Mouse (Mus musculus) lung, embryonic 16.5 days (tissue): ENCODE measurements around the gene Irf2bpl. TPM values are rescaled to one million over a fixed set of nuclear protein-coding genes. Genes with fewer than 3 reads are reported as not detected.

Source experiments
- ATAC-seq: fragments of 200-750 bp; cut with Nextera tagmentation; 2 replicates; pipeline ENCODE4 v1.8.0; 2017; ENCODE audit warnings: low read depth, mild to moderate bottlenecking, moderate library complexity
- H3K27ac ChIP-seq: fragments of 300-500 bp; sonication (generic); 2 replicates; pipeline ENCODE4 v1.5.1; 2014; ENCODE audit warnings: mild to moderate bottlenecking, control low read depth, low read length
- H3K27me3 ChIP-seq: fragments of 300-500 bp; sonication (generic); 2 replicates; pipeline ENCODE4 v1.6.1; 2014; ENCODE audit warnings: low read depth, low read length, mixed read lengths; ENCODE audit not compliant: control insufficient read depth, insufficient read depth
- H3K36me3 ChIP-seq: fragments of 300-500 bp; sonication (generic); 2 replicates; pipeline ENCODE4 v1.6.1; 2014; ENCODE audit warnings: low read length; ENCODE audit not compliant: control insufficient read depth, insufficient read depth
- H3K4me1 ChIP-seq: fragments of 300-500 bp; sonication (generic); replicated peaks from 2 replicates; pipeline ENCODE4 v1.6.1; 2014; ENCODE audit warnings: low read length, mixed read lengths; ENCODE audit not compliant: control insufficient read depth, insufficient read depth
- H3K4me2 ChIP-seq: fragments of 300-500 bp; sonication (generic); 2 replicates; pipeline ENCODE4 v1.6.1; 2014; ENCODE audit warnings: low read depth, low read length, control low read depth
- H3K4me3 ChIP-seq: fragments of 300-500 bp; sonication (generic); 2 replicates; pipeline ENCODE4 v1.5.1; 2014; ENCODE audit warnings: mild to moderate bottlenecking, low read length, control low read depth
- H3K9ac ChIP-seq: fragments of 300-500 bp; sonication (generic); 2 replicates; pipeline ENCODE4 v1.6.1; 2014; ENCODE audit warnings: low read length, control low read depth
- H3K9me3 ChIP-seq: fragments of 300-500 bp; sonication (generic); 2 replicates; pipeline ENCODE4 v1.6.1; 2016; ENCODE audit warnings: low read length; ENCODE audit not compliant: control insufficient read depth
- WGBS: fragments of 180-500 bp; shearing (Covaris S2); extraction: QIAGEN DNeasy Blood & Tissue Kit; methylation state at CpG from one replicate; pipeline ENCODE4 v1.1.7; 2014; 5-methylcytosine and 5-hydroxymethylcytosine counted together
- polyA plus RNA-seq: library from polyadenylated mRNA; unstranded; fragments of >200 nt; fragmentation: Nextera tagmentation; extraction: Ambion mirVana; gene quantifications from 2 replicates; pipeline ENCODE4 v1.2.1, GENCODE M21; 2015

Irf2bpl gene
- polyA plus RNA-seq, 1 experiment from 2014 or later: 34.2 TPM

DNA sequence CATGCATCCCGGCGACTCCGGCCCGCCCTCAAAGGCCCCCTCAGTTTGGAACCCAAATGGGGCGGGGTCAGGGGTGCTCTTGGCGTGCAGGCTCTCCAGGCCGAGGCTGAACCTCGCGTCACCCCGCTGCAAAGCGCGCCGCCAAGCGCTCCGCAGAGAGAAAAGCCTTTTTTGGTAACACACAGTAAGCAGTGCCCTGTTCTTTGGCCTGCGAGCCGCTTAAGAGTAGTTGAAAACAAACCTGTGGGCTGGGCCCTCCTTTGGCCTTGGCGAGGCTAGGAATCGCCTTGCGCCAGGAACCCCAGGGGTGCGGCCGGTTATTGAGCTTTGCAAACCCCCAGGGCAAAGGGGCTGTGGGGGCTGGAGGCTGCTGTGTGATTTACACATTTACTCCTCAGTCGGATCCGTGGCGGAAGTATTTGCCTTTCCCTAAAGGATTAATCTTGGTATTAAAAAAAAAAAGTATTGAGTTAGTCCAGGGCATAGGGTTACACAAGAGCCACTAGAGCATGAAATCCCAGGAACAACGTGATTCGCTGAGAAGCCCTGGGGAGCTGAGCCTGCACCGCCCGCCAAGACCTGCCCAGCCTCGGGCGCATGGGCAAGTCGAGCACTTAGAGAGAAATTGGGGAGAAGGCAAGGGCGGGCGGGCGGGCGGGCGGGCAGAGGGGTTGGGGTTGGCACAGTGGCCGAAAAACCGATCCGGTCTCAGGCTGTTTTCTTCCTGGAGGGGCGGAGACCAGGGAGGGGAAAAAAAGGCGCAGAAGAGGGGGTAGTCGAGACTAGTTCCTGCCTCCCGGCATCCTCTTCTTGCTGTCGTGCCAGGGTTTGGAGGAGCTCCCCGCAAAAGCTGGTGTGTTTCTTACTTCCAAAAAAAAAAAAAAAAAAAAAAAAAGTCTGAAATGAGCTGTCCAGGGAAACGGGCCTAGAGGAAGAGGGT is 3.8 kb upstream of the Irf2bpl start:
- H3K27ac ChIP-seq: peak overlapping the region; percentile 100
- under 1% methylated on average over 45 of the region's 47 CpGs for WGBS
- peak overlapping the region; percentile 41 for H3K4me3 ChIP-seq
- H3K4me2 ChIP-seq: peak overlapping the region; percentile 71
- no peaks in the 10 kb centered on the region for H3K36me3 ChIP-seq
- no peaks in the 10 kb centered on the region for H3K9me3 ChIP-seq
- peak overlapping the region; percentile 69 for H3K9ac ChIP-seq
- ATAC-seq: peak; percentile 68
- no peaks in the 10 kb centered on the region for H3K27me3 ChIP-seq
- H3K4me1 ChIP-seq: peaks cover 74% of the 10 kb centered on the region

DNA sequence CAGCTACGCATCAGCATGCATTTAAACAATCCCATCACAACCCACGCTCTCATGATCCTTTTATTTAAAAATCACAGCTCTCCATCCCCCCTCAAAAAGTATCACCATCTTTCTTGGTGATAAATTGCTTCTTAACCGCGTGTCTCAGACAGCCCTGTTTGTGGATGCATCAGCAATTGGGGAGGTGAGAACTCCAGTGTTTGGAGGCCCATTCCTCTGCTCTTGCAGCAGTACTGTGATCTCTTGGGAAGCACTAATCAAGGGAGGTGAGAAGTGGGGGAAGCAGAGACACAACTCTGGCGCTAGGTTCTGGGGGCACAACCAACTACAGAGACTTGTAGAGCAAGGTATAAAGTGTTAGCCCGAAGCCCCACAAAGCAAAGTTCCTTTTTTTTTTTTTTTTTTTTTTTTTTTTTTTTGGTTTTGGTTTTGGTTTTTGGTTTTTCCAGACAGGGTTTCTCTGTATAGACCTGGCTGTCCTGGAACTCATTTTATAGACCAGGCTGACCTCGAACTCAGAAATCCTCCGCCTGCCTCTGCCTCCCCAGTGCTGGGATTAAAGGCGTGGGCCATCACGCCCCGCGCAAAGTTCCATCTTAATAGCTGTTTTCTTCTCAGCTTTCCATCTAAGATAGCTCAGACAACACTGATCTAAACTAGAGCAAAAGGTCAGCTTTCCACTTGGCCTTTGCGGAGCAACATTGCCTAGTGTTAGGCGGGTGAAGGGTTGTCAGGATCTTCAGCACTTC is 3.0 kb upstream of the Irf2bpl start:
- H3K27me3 ChIP-seq: no peaks in the 10 kb centered on the region
- H3K4me3 ChIP-seq: peak overlapping the region; percentile 41
- H3K36me3 ChIP-seq: no peaks in the 10 kb centered on the region
- H3K4me2 ChIP-seq: peak overlapping the region; percentile 71
- H3K9me3 ChIP-seq: no peaks in the 10 kb centered on the region
- WGBS: 40% methylated on average over 14 of the region's 14 CpGs
- H3K9ac ChIP-seq: peak overlapping the region; percentile 69
- peak overlapping the region; percentile 100 for H3K27ac ChIP-seq
- ATAC-seq: no peak
- peaks cover 65% of the 10 kb centered on the region for H3K4me1 ChIP-seq

DNA sequence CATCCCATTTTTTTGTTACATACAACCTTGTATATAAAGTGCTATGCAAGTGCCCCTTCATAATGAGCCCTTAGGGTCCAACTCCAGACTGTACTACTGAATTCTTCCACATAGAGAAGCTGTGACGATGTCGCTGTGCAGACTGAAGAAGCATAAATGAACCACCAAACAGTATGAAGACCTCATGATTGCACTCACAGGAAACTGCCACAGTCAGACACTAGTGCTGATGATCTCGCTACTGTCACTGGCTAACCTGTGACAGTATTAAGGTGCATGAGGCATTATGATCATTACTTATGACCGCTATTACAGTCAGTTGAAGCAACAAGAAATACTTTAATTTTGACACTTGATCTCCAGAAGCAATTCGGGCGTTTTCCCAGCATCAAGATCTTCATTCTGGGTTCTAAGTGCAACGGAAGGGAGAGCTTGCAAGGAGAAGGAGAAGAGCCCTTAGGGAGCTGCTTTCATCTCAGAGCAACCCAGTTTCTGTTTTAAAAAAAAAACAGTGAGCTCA is 1.9 kb upstream of the Irf2bpl start:
- Histone ChIP-seq H3K27ac (peak overlapping the region; percentile 100), H3K9me3 (no peaks in the 10 kb centered on the region), H3K4me2 (no peak overlapping the region), H3K9ac (no peak overlapping the region), H3K27me3 (no peaks in the 10 kb centered on the region), H3K4me3 (no peak overlapping the region), H3K4me1 (peaks cover 55% of the 10 kb centered on the region), H3K36me3 (no peaks in the 10 kb centered on the region)
- ATAC-seq: no peak
- 73% methylated on average over 7 of the region's 7 CpGs for WGBS

DNA sequence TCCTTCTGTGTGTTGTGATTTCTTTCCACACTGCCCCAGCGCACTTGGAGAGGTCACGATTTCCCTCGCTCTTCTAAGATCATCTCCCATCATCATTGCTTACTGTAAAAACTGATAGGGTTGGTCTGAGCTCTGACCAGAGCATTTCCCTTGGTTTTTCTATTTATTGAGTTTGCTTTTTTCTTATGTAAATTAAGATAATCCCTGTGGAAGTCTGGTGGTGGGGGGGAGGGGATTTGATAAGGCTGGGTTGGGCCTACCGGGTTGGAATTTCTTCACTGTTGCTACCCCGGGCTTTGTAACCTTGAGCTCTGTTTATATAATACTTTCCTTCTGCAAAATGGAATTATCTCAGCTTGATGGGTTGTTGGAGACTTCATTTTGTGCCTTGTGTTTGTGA is 1.1 kb upstream of the Irf2bpl start:
- H3K9ac ChIP-seq: peak overlapping the region; percentile 55
- no peaks in the 10 kb centered on the region for H3K9me3 ChIP-seq
- H3K27me3 ChIP-seq: no peaks in the 10 kb centered on the region
- H3K4me1 ChIP-seq: peaks cover 48% of the 10 kb centered on the region
- WGBS: 25% methylated on average over 5 of the region's 5 CpGs
- ATAC-seq: no peak
- peak overlapping the region; percentile 62 for H3K4me2 ChIP-seq
- H3K27ac ChIP-seq: peak overlapping the region; percentile 100
- H3K4me3 ChIP-seq: peak overlapping the region; percentile 98; the same call in 1 of the 2 replicates
- H3K36me3 ChIP-seq: no peaks in the 10 kb centered on the region

DNA sequence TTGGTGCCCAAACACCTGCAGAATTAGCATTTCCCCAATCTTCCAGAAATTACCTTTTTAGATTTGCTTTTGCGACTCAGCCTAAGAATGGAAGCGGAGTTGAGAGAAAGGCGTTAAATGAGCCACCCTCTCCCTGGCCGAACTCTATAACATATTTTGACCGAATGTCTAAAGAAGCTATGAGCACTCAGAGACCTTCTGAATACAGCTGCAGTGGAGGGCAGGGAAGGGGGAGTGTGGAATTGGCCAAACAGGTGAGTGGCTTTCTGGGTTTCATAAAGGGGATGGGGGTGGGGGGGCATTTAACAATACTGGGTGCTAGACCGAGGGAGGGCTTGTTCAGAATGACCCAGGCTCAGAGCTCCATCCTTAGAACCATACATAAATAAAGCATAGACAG is 738 bp upstream of the Irf2bpl start:
- H3K4me1 ChIP-seq: peaks cover 48% of the 10 kb centered on the region
- WGBS: 6% methylated on average over 6 of the region's 6 CpGs
- ATAC-seq: no peak
- H3K9ac ChIP-seq: peak overlapping the region; percentile 55
- peak overlapping the region; percentile 98 for H3K4me3 ChIP-seq
- peak overlapping the region; percentile 100 for H3K27ac ChIP-seq
- peak overlapping the region; percentile 62 for H3K4me2 ChIP-seq
- 0 out of 2 replicates have a peak, but pooled peaks cover under 1% of the 10 kb centered on the region for H3K36me3 ChIP-seq
- H3K27me3 ChIP-seq: no peaks in the 10 kb centered on the region
- no peaks in the 10 kb centered on the region for H3K9me3 ChIP-seq

DNA sequence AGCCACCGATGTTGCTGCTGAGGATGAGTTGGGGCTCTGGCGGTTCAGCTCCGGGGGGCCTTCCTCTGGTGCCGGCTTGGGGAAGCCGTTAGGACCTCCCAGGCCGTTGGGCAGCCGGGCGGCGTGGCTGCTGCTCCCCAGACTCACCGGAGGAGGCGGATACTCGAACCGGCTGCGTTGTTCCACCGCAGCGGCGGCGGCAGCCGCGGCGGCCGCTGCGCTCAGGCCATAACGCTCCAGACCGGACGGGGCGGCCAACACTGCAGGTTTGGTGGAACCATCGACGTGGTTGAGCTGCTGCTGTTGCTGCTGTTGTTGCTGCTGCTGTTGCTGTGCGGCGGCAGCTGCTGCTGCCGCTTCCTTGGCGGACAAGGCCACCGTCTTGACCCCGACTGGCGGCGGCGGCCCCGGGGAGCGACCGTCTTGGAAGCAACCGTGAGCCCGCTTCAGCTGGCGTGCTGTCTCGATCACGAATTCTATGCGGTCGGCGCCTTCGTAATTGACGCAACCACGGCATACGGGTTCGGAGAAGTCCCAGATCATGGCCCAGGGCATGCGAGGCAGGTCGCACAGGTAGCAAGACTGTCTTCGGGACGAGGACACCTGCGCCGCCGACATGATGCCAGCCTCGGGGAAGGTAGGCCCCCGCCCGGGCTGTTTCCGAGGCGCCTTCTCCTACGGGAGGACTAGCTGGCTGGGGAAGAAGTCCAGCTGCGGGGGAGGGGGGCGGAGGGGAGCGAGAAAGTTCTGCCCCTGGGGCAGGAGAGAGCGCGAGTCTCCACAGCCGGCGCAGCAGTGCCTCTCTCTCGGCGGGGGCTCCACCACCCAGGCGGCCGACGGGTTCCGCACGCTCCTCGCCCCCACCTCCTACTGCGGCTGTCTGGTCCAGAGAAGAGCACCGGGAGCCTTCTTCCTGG is 1.1 kb downstream of the Irf2bpl start:
- Histone ChIP-seq H3K27me3 (no peaks in the 10 kb centered on the region), H3K36me3 (0 out of 2 replicates have a peak, but pooled peaks cover 4% of the 10 kb centered on the region), H3K4me1 (peaks cover 52% of the 10 kb centered on the region), H3K9ac (peak overlapping the region; percentile 100), H3K4me2 (peak overlapping the region; percentile 67), H3K9me3 (no peaks in the 10 kb centered on the region), H3K4me3 (peak overlapping the region; percentile 98), H3K27ac (peak overlapping the region; percentile 100)
- no peak for ATAC-seq
- 0% methylated on average over 84 of the region's 84 CpGs for WGBS

DNA sequence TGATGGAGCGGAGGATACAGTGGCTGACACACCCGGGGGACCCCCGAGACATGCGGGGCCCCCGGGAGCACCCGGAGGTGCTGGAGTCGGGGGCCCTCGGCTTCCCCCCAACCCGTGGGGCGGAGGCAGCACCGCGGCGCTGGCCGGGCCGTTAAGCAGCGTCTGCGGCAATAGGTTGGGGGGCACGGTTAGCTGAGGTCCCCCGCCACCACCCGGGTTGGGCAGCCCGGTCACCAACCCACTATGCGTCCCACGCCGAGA is 1.6 kb downstream of the Irf2bpl start:
- Histone ChIP-seq H3K9me3 (no peaks in the 10 kb centered on the region), H3K36me3 (0 out of 2 replicates have a peak, but pooled peaks cover 4% of the 10 kb centered on the region), H3K27ac (peak overlapping the region; percentile 100), H3K4me2 (peak overlapping the region; percentile 67), H3K4me3 (peak overlapping the region; percentile 98), H3K4me1 (peaks cover 51% of the 10 kb centered on the region), H3K27me3 (no peaks in the 10 kb centered on the region), H3K9ac (peak overlapping the region; percentile 100)
- no peak for ATAC-seq
- WGBS: 1% methylated on average over 24 of the region's 24 CpGs

DNA sequence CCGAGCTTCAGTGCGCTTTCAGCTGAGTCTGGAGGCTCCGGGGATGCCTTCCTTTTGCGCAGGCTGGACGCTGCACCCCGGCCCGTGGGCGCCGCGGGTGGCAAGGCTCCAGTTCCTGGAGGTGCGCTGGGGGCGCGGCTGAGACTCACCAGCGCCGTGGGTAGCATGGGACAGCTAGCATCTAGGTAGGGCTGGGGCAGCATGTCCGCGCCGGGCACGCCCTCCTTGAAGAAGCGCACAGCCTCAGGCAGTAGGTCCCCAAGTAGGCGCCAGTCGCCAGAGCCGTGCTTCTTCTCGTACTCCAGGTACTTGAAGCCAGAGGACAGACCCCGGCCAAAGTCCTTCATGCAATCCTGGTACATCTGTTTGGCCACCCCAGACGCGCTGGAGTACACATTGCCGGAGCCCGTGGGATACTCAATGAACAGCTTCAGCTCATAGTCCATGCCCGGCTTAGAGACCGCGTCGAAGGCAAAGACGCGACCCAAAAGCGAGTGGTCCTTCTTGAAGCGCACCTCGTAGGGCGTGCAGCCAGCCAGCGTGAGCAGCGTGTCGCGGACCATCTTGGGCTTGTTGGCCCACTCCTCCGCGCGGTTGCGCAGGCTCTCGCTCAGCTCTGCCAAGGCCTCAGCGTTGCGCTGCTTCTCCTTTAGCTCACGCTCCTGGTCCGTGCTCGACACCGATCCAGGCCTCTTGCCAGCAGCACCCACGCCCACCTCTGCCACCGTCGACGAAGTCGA is 2.1 kb downstream of the Irf2bpl start:
- peak overlapping the region; percentile 67 for H3K4me2 ChIP-seq
- H3K4me1 ChIP-seq: peaks cover 48% of the 10 kb centered on the region
- 0 out of 2 replicates have a peak, but pooled peaks cover 4% of the 10 kb centered on the region for H3K36me3 ChIP-seq
- whole genome bisulfite sequencing: under 1% methylated on average over 59 of the region's 59 CpGs
- no peaks in the 10 kb centered on the region for H3K9me3 ChIP-seq
- H3K4me3 ChIP-seq: peak overlapping the region; percentile 98
- 0 out of 2 replicates have a peak, but pooled peaks have one; percentile 3 for ATAC-seq
- H3K27ac ChIP-seq: peak overlapping the region; percentile 100
- no peaks in the 10 kb centered on the region for H3K27me3 ChIP-seq
- peak overlapping the region; percentile 100 for H3K9ac ChIP-seq
